Mouse (Mus musculus) thymus, postnatal 36 days (tissue): ENCODE results near the gene Nphp1.

Experiments used
- DNase-seq, 2 experiments: peaks; one replicate each; pipeline ENCODE4 v3.0.0; 2022; ENCODE audit warnings: mixed read lengths in 2 of 2

Gene Nphp1

GRCm38 (mm10) chr2:127748316-127748715 lies 40.4 kb downstream of the Nphp1 start:
- DNase-seq, result no peak

GRCm38 (mm10) chr2:127742637-127743036 lies 46.1 kb downstream of the Nphp1 start:
- no peak for DNase-seq

- DNase-seq, result no peak
Measured at GRCm38 (mm10) chr2:127740756-127741519, 47.8 kb downstream of the Nphp1 start.

- no peak for DNase-seq
Measured at GRCm38 (mm10) chr2:127737885-127738284, 50.8 kb downstream of the Nphp1 start.

GRCm38 (mm10) chr2:127736631-127737209 lies 52.0 kb downstream of the Nphp1 start:
- no peak for DNase-seq

- no peak for DNase-seq
Measured at GRCm38 (mm10) chr2:127735512-127736145, 53.1 kb downstream of the Nphp1 start.

- DNase-seq, result no peak
Measured at GRCm38 (mm10) chr2:127734889-127735288, 53.8 kb downstream of the Nphp1 start.

- DNase-seq, result no peak
Measured at GRCm38 (mm10) chr2:127730301-127730997, 58.2 kb downstream of the Nphp1 start.

- peak in 1 of 2 experiments; percentile 5 for DNase-seq
Measured at GRCm38 (mm10) chr2:127729671-127730070, 59.0 kb downstream of the Nphp1 start, which contains the start of gene Mall. TSS of gene Mall (minus strand) at chr2:127729932.

GRCm38 (mm10) chr2:127728661-127729450 lies 59.8 kb downstream of the Nphp1 start:
- no peak for DNase-seq

GRCm38 (mm10) chr2:127728146-127728545 lies 60.6 kb downstream of the Nphp1 start:
- no peak for DNase-seq

- no peak for DNase-seq
Measured at GRCm38 (mm10) chr2:127723193-127723592, 65.5 kb downstream of the Nphp1 start.

- DNase-seq, result no peak
Measured at GRCm38 (mm10) chr2:127722176-127722892, 66.4 kb downstream of the Nphp1 start.

GRCm38 (mm10) chr2:127718839-127719468 lies 69.7 kb downstream of the Nphp1 start:
- DNase-seq, result no peak

GRCm38 (mm10) chr2:127714726-127715125 lies 74.0 kb downstream of the Nphp1 start:
- no peak for DNase-seq

- no peak for DNase-seq
Measured at GRCm38 (mm10) chr2:127708792-127709191, 79.9 kb downstream of the Nphp1 start.

- DNase-seq, result no peak
Measured at GRCm38 (mm10) chr2:127708060-127708459, 80.6 kb downstream of the Nphp1 start.

- DNase-seq, result no peak
Measured at GRCm38 (mm10) chr2:127705267-127705666, 83.4 kb downstream of the Nphp1 start.
